Mouse (Mus musculus) right cerebral cortex, adult 2 months (tissue): ENCODE results near the gene Brip1.

Experiments
- DNase-seq, 2 experiments: peaks; one replicate each; pipeline ENCODE4 v3.0.0; 2021 to 2022; ENCODE audit warnings: low spot score in 2 of 2

The Brip1 gene

GRCm38 (mm10) chr11:86022439-86022838, 178.6 kb downstream of the Brip1 start:
- no peak for DNase-seq

- no peak for DNase-seq
Observed at GRCm38 (mm10) chr11:86020033-86020432, 181.0 kb downstream of the Brip1 start.

- DNase-seq = no peak
Observed at GRCm38 (mm10) chr11:86016242-86016641, 184.8 kb downstream of the Brip1 start.

- no peak for DNase-seq
Observed at GRCm38 (mm10) chr11:86013087-86013486, 187.9 kb downstream of the Brip1 start.

- no peak for DNase-seq
Observed at GRCm38 (mm10) chr11:86010458-86010857, 190.5 kb downstream of the Brip1 start.

GRCm38 (mm10) chr11:86008211-86008905, 192.6 kb downstream of the Brip1 start:
- no peak for DNase-seq
